ENCODE assay signal across 19 mouse cellular contexts in genomic region chr12:16866460-16866859, GRCm38 (mm10). TPM values are rescaled to one million over a fixed set of nuclear protein-coding genes. Genes with fewer than 3 reads are reported as not detected.
DNase-seq lines count a peak whose midpoint lies in the region; ATAC-seq and TF ChIP-seq lines count a peak whose summit lies in the region.
"Had no signal": no experiment of that assay in that cellular context is flagged by ENCODE, and none has a peak within 500 bp of the region (broad histone marks: within the 10 kb centered on the region; RNA-seq: fewer than 3 reads in every experiment).

No protein-coding gene starts in this region.

- no peaks in the 10 kb centered on the region for H3K27me3 ChIP-seq in kidney, adult 2 months (replicated peaks; ENCODE audit: control insufficient read depth, insufficient read depth, low read length)
- H3K27me3 ChIP-seq in MEL (ENCODE audit: control insufficient read depth in 1 of 2, insufficient read depth in 2 of 2, low read length in 2 of 2), result peaks cover 3 to 8% of the 10 kb centered on the region in 2 experiments
- H3K27me3 ChIP-seq: CH12.LX; embryonic facial prominence, embryonic 12.5 days; forebrain, embryonic 12.5 days; limb, embryonic 13.5 days; midbrain, embryonic 12.5 days had no signal

- H3K4me3 ChIP-seq in kidney, adult 2 months (ENCODE audit: insufficient read depth, low read depth, low read length), result no peak overlapping the region
- H3K4me3 ChIP-seq in MEL (ENCODE audit: control insufficient read depth in 1 of 2, insufficient read depth in 1 of 2, low read depth in 2 of 2, low read length in 2 of 2), result no peak overlapping the region
- H3K4me3 ChIP-seq: embryonic facial prominence, embryonic 12.5 days; forebrain, embryonic 12.5 days; left cerebral cortex, adult 2 months; limb, embryonic 13.5 days; midbrain, embryonic 12.5 days; myocyte had no signal

- no peaks in the 10 kb centered on the region for H3K79me2 ChIP-seq in MEL (ENCODE audit: control insufficient read depth, insufficient read depth, low read length, poor library complexity)

- TF ChIP-seq RAD21 in MEL (IDR thresholded peaks at IDR 0.05; ENCODE audit: low read depth, low read length), result no peak

- ATAC-seq in hematopoietic stem cell, adult 5-6 weeks (replicated peaks in 1 of 2; ENCODE audit: insufficient read depth in 1 of 2, low FRiP score in 2 of 2, low TSS enrichment in 1 of 2, low read depth in 1 of 2, poor library complexity in 2 of 2, severe bottlenecking in 2 of 2), result peak; percentile 75 to 81
- ATAC-seq: inflammation-experienced regulatory T-cells, adult 6 months had no signal

- no peaks in the 10 kb centered on the region for H3K36me3 ChIP-seq in kidney, adult 2 months (ENCODE audit: control insufficient read depth, insufficient read depth, low read length)
- peaks cover 0 to 10% of the 10 kb centered on the region in 2 experiments; a peak in 2 of 4 replicates for H3K36me3 ChIP-seq in MEL (ENCODE audit: control insufficient read depth in 1 of 2, insufficient read depth in 2 of 2, low read length in 2 of 2)
- H3K36me3 ChIP-seq: embryonic facial prominence, embryonic 12.5 days; forebrain, embryonic 12.5 days; limb, embryonic 13.5 days; midbrain, embryonic 12.5 days had no signal

- no peaks in the 10 kb centered on the region for H3K9me3 ChIP-seq in MEL (replicated peaks; ENCODE audit: insufficient read depth, low read length)
- H3K9me3 ChIP-seq: embryonic facial prominence, embryonic 12.5 days; forebrain, embryonic 12.5 days; limb, embryonic 13.5 days; midbrain, embryonic 12.5 days had no signal

- no peak for TF ChIP-seq CTCF in kidney, adult 2 months (conservative IDR thresholded peaks at IDR 0.05; ENCODE audit: insufficient read depth, insufficient read length, low read depth, low read length)
- TF ChIP-seq CTCF in MEL (IDR thresholded peaks at IDR 0.05 in 2 of 3, conservative IDR thresholded peaks at IDR 0.05 in 1 of 3; ENCODE audit: control insufficient read depth in 1 of 3, insufficient read depth in 1 of 3, low read depth in 2 of 3, low read length in 3 of 3, poor library complexity in 1 of 3, severe bottlenecking in 1 of 3), result no peak

- H3K27ac ChIP-seq in kidney, adult 2 months (ENCODE audit: insufficient read depth, low read depth, low read length), result peak overlapping the region; percentile 81
- H3K27ac ChIP-seq in MEL (ENCODE audit: control insufficient read depth, low read depth, low read length), result no peak overlapping the region; the same call in 1 of the 2 replicates
- H3K27ac ChIP-seq: embryonic facial prominence, embryonic 12.5 days; forebrain, embryonic 12.5 days; left cerebral cortex, adult 2 months; limb, embryonic 13.5 days; midbrain, embryonic 12.5 days had no signal

- peaks cover 11% of the 10 kb centered on the region for H3K4me1 ChIP-seq in kidney, adult 2 months (ENCODE audit: control insufficient read depth, insufficient read depth, low read length)
- H3K4me1 ChIP-seq in MEL (ENCODE audit: control insufficient read depth in 1 of 2, insufficient read depth in 2 of 2, low read length in 2 of 2), result peaks cover 4 to 10% of the 10 kb centered on the region in 2 experiments

- peak; percentile 32 for DNase-seq in kidney, adult 2 months
- no peak for DNase-seq in kidney, adult 8-10 months
- DNase-seq in 3T3-L1 (ENCODE audit: low read depth, low spot score), result peak; percentile 86
- peak; percentile 25 for DNase-seq in MEL (ENCODE audit: low read depth, low spot score)
- DNase-seq in urinary bladder, adult 2 months (ENCODE audit: low spot score), result no peak
- no peak for DNase-seq in adrenal gland, postnatal 36 days
- DNase-seq: adrenal gland, adult 2 months; cerebellum, adult 9-10 months; thymus, adult 18-20 months had no signal

- TF ChIP-seq POLR2A in kidney, adult 2 months (IDR thresholded peaks at IDR 0.05; ENCODE audit: low read depth, low read length), result no peak
- no peak for TF ChIP-seq POLR2A in MEL (IDR thresholded peaks at IDR 0.05; ENCODE audit: control insufficient read depth in 1 of 2, insufficient read depth in 1 of 2, low read depth in 1 of 2, low read length in 2 of 2, poor library complexity in 1 of 2)

- TF ChIP-seq EP300 in MEL (IDR thresholded peaks at IDR 0.05; ENCODE audit: low read depth in 1 of 2, low read length in 2 of 2), result peak in 1 of 2 experiments; percentile 50; a peak in 1 of 4 replicates

- 38% methylated on average over 3 of the region's 3 CpGs for WGBS in kidney, adult 2 months

- H3K9ac ChIP-seq in MEL (ENCODE audit: control insufficient read depth, low read depth, low read length, poor library complexity, severe bottlenecking), result no peak overlapping the region
- H3K9ac ChIP-seq: embryonic facial prominence, embryonic 12.5 days; forebrain, embryonic 12.5 days; limb, embryonic 13.5 days; lung, embryonic 14.5 days; midbrain, embryonic 12.5 days had no signal

TF ChIP-seq in MEL, 35 proteins besides CTCF, POLR2A, EP300 and RAD21:
- TF ChIP-seq SMC3 (IDR thresholded peaks at IDR 0.05; ENCODE audit: low read depth, low read length), result no peak
- no peak for TF ChIP-seq UBTF (IDR thresholded peaks at IDR 0.05; ENCODE audit: borderline replicate concordance, insufficient read depth, low read depth, low read length)
- no peak for TF ChIP-seq GABPA (IDR thresholded peaks at IDR 0.05; ENCODE audit: low read depth, low read length)
- no peak for TF ChIP-seq ZC3H11A (IDR thresholded peaks at IDR 0.05; ENCODE audit: low read depth, low read length)
- no peak for TF ChIP-seq KAT2A (conservative IDR thresholded peaks at IDR 0.05; ENCODE audit: low read depth, low read length)
- TF ChIP-seq MYB (IDR thresholded peaks at IDR 0.05; ENCODE audit: low read depth, low read length), result no peak
- 0 out of 2 replicates have a peak, but pooled peaks have one; percentile 25 for TF ChIP-seq MEF2A (IDR thresholded peaks at IDR 0.05; ENCODE audit: extremely low read depth, insufficient replicate concordance, low read depth, low read length, poor library complexity, severe bottlenecking)
- TF ChIP-seq NELFE (IDR thresholded peaks at IDR 0.05; ENCODE audit: low read depth, low read length), result no peak
- no peak for TF ChIP-seq E2F4 (IDR thresholded peaks at IDR 0.05; ENCODE audit: borderline replicate concordance, low read depth, low read length)
- no peak for TF ChIP-seq POLR2AphosphoS5 (IDR thresholded peaks at IDR 0.05; ENCODE audit: borderline replicate concordance, low read depth, low read length)
- TF ChIP-seq USF2 (IDR thresholded peaks at IDR 0.05; ENCODE audit: borderline replicate concordance in 1 of 2, insufficient read depth in 1 of 2, low read depth in 1 of 2, low read length in 2 of 2), result 0 out of 4 replicates have a peak, but pooled peaks of 1 of the 2 experiments have one; percentile 16
- TF ChIP-seq ETS1 (IDR thresholded peaks at IDR 0.05; ENCODE audit: low read depth, low read length), result 0 out of 2 replicates have a peak, but pooled peaks have one; percentile 31
- TF ChIP-seq TAL1 (IDR thresholded peaks at IDR 0.05; ENCODE audit: low read length), result 0 out of 2 replicates have a peak, but pooled peaks have one; percentile 9
- 0 out of 2 replicates have a peak, but pooled peaks have one; percentile 10 for TF ChIP-seq GATA1 (IDR thresholded peaks at IDR 0.05; ENCODE audit: low read depth, low read length)
- TF ChIP-seq ELF1 (IDR thresholded peaks at IDR 0.05; ENCODE audit: low read depth, low read length), result no peak
- no peak for TF ChIP-seq JUND (IDR thresholded peaks at IDR 0.05; ENCODE audit: low read depth, low read length)
- no peak for TF ChIP-seq ZMIZ1 (IDR thresholded peaks at IDR 0.05; ENCODE audit: low read depth, low read length)
- no peak for TF ChIP-seq CHD2 (IDR thresholded peaks at IDR 0.05; ENCODE audit: low read length)
- no peak for TF ChIP-seq MXI1 (IDR thresholded peaks at IDR 0.05; ENCODE audit: low read depth, low read length)
- TF ChIP-seq TCF12 (IDR thresholded peaks at IDR 0.05; ENCODE audit: low read depth, low read length), result peak; percentile 58; the same call in 1 of the 2 replicates
- TF ChIP-seq MAX (IDR thresholded peaks at IDR 0.05; ENCODE audit: low read length), result no peak
- peak; percentile 26; the same call in 1 of the 2 replicates for TF ChIP-seq USF1 (IDR thresholded peaks at IDR 0.05; ENCODE audit: low read depth, low read length)
- TF ChIP-seq RCOR1 (IDR thresholded peaks at IDR 0.05; ENCODE audit: low read depth, low read length), result no peak
- TF ChIP-seq POLR2AphosphoS2 (IDR thresholded peaks at IDR 0.05; ENCODE audit: low read length), result no peak
- no peak for TF ChIP-seq MAFK (IDR thresholded peaks at IDR 0.05; ENCODE audit: borderline replicate concordance, low read depth, low read length)
- no peak for TF ChIP-seq ZNF384 (IDR thresholded peaks at IDR 0.05; ENCODE audit: low read depth, low read length)

RNA-seq across cellular contexts. Expression of gene Rock2, which starts 28.2 kb away (rescaled TPM):
- 4.4 and 5.9 TPM in 2 replicates for polyA plus RNA-seq in kidney, adult 2 months (2012; rRNA removed)
- 10.9 and 12.2 TPM in 2 replicates for total RNA-seq in MEL (2012; rRNA removed)
- polyA plus RNA-seq in MEL (2012; ENCODE audit: insufficient read depth in 1 of 2, insufficient read length in 2 of 2, low read depth in 1 of 2, low replicate concordance in 2 of 2, missing spikeins in 1 of 2), result 10 to 100 TPM; 14.4 to 46.4 TPM
- total RNA-seq in hematopoietic stem cell, adult 5-6 weeks (2017), result 113 and 124 TPM in 2 replicates
- 42.1 and 52.0 TPM in 2 replicates for polyA plus RNA-seq in urinary bladder, adult 2 months (2012; rRNA removed)
- 10 to 100 TPM; 78.1 to 93.7 TPM for total RNA-seq in adrenal gland, postnatal 36 days (2021)

RNA-seq across cellular contexts. Expression of gene E2f6, which starts 55.7 kb away (rescaled TPM):
- polyA plus RNA-seq in kidney, adult 2 months (2012; rRNA removed), result 14.7 and 15.5 TPM in 2 replicates
- total RNA-seq in MEL (2012; rRNA removed), result 28.5 and 35.4 TPM in 2 replicates
- polyA plus RNA-seq in MEL (2012; ENCODE audit: insufficient read depth in 1 of 2, insufficient read length in 2 of 2, low read depth in 1 of 2, low replicate concordance in 2 of 2, missing spikeins in 1 of 2), result 10 to 100 TPM in 1 of 2 experiments, not detected in 1; 67.0 TPM
- total RNA-seq in hematopoietic stem cell, adult 5-6 weeks (2017), result 39.3 and 63.5 TPM in 2 replicates
- 26.5 and 27.9 TPM in 2 replicates for polyA plus RNA-seq in urinary bladder, adult 2 months (2012; rRNA removed)
- total RNA-seq in adrenal gland, postnatal 36 days (2021), result 10 to 100 TPM; 33.8 to 39.0 TPM

Comparison
In these comparisons a context has a peak if more than half of its experiments do, and no peak if none do; other contexts are left out.
1. DNase-seq: peak in kidney, adult 2 months (single experiment), 3T3-L1 (single experiment) and MEL (single experiment); none in kidney, adult 8-10 months (0 of 2), urinary bladder, adult 2 months (single experiment) and adrenal gland, postnatal 36 days (0 of 2).